Mouse (Mus musculus): ENCODE data around the gene Bach2.

GRCm38 (mm10) chr4:32385121-32385520, 146.5 kb downstream of the Bach2 start:
- TF ChIP-seq CTCF (IDR thresholded peaks at IDR 0.05; ENCODE audit: insufficient read depth, low read length) (no peak), POLR2A (IDR thresholded peaks at IDR 0.05; ENCODE audit: borderline replicate concordance, extremely low read depth, low read depth, low read length) (no peak)
